Mouse (Mus musculus) kidney, adult 18-20 months (tissue): ENCODE measurements around the gene Snupn.
"Not testable (repeated sequence)": the region's sequence is repeated elsewhere in the genome, so short reads cannot be mapped to it uniquely, and the experiment has no call there.

ENCODE experiments used
- DNase-seq: peaks from one replicate; pipeline ENCODE4 v3.0.0; 2021

Snupn gene

GRCm38 (mm10) chr9:56936861-56937222 lies 13.8 kb upstream of the Snupn start:
- DNase-seq, result no peak

GRCm38 (mm10) chr9:56937223-56938160 lies 13.2 kb upstream of the Snupn start, which contains the start of gene Imp3:
TSS of gene Imp3 (plus strand) at chr9:56937475.
- DNase-seq, result peak; percentile 91

GRCm38 (mm10) chr9:56938374-56938773 lies 12.3 kb upstream of the Snupn start:
- DNase-seq, result peak; percentile 23

GRCm38 (mm10) chr9:56947481-56947880 lies 3.2 kb upstream of the Snupn start:
- DNase-seq, result peak; percentile 42

GRCm38 (mm10) chr9:56948699-56949098 lies 2.0 kb upstream of the Snupn start:
- DNase-seq, result not testable (repeated sequence)

GRCm38 (mm10) chr9:56949767-56950166 lies 911 bp upstream of the Snupn start:
- peak; percentile 10 for DNase-seq

- no peak for DNase-seq
Observed at GRCm38 (mm10) chr9:56953562-56953961, 2.9 kb downstream of the Snupn start.

GRCm38 (mm10) chr9:56956966-56957675 lies 6.4 kb downstream of the Snupn start:
- no peak for DNase-seq

- no peak for DNase-seq
Observed at GRCm38 (mm10) chr9:56958689-56959088, 8.0 kb downstream of the Snupn start.

- DNase-seq, result no peak
Observed at GRCm38 (mm10) chr9:56961591-56961990, 10.9 kb downstream of the Snupn start.

GRCm38 (mm10) chr9:56970158-56970557 lies 19.5 kb downstream of the Snupn start:
- DNase-seq, result no peak

GRCm38 (mm10) chr9:56973960-56974524 lies 23.4 kb downstream of the Snupn start:
- no peak for DNase-seq

GRCm38 (mm10) chr9:56975199-56975598 lies 24.5 kb downstream of the Snupn start:
- DNase-seq, result no peak

GRCm38 (mm10) chr9:56980186-56980585 lies 29.5 kb downstream of the Snupn start:
- no peak for DNase-seq

GRCm38 (mm10) chr9:56981502-56981901 lies 30.8 kb downstream of the Snupn start:
- DNase-seq, result no peak

- peak; percentile 90 for DNase-seq
Observed at GRCm38 (mm10) chr9:56994286-56995197, 43.9 kb downstream of the Snupn start, which contains the start of gene Ptpn9. TSS of gene Ptpn9 (plus strand) at chr9:56994923.

- peak; percentile 83 for DNase-seq
Observed at GRCm38 (mm10) chr9:56995198-56996027, 44.7 kb downstream of the Snupn start.

GRCm38 (mm10) chr9:56996028-56996346 lies 45.3 kb downstream of the Snupn start:
- DNase-seq, result peak; percentile 39

- peak; percentile 19 for DNase-seq
Observed at GRCm38 (mm10) chr9:56997206-56997605, 46.5 kb downstream of the Snupn start.

GRCm38 (mm10) chr9:57003011-57003410 lies 52.3 kb downstream of the Snupn start:
- peak; percentile 16 for DNase-seq

GRCm38 (mm10) chr9:57012393-57012792 lies 61.7 kb downstream of the Snupn start:
- DNase-seq, result no peak

GRCm38 (mm10) chr9:57012895-57013294 lies 62.2 kb downstream of the Snupn start:
- DNase-seq, result no peak
